Mouse (Mus musculus): Measurements from ENCODE around the gene Cacna1c. TPM values are rescaled to one million over a fixed set of nuclear protein-coding genes. Genes with fewer than 3 reads are reported as not detected.
A peak's percentile ranks its signal among the peaks of the same experiment; 100 is the strongest.

The Cacna1c gene
- total and polyA plus RNA-seq, 2 experiments from 2014 or later = 4.2 to 43.3 TPM

DNA sequence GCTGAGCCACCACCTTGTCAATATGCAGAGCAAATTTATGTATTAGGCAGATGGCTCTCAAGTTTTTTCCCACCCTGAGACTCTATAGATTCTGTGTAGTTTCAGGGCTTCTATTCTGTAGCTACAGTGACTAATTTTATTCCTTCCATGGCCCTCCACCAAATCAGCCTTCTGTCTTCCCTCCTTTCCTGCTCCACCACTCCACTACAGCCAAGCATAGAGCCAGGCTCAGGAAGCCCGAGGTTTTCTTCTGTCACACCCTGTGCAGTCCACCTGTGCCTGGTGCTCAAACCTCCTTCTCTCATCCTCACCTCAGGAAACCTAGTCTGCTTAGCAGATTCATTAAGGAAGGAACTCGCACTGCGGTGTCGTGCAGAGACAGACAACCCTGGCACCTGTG is 51.1 kb downstream of the Cacna1c start:
- Histone ChIP-seq H3K27ac (ENCODE audit: low read depth, low read length) (no peak overlapping the region), H3K27me3 (ENCODE audit: insufficient read depth, low read length) (no peaks in the 10 kb centered on the region), H3K9me3 (ENCODE audit: low read length) (no peaks in the 10 kb centered on the region), H3K9ac (no peak overlapping the region), H3K4me1 (ENCODE audit: insufficient read depth) (no peaks in the 10 kb centered on the region), H3K4me3 (ENCODE audit: low read depth, low read length) (no peak overlapping the region), H3K4me2 (ENCODE audit: low read depth) (no peak overlapping the region), H3K36me3 (ENCODE audit: insufficient read depth) (no peaks in the 10 kb centered on the region)
- ATAC-seq (peak; percentile 64), DNase-seq (peak; percentile 43)
- no peak for TF ChIP-seq CTCF (IDR thresholded peaks at IDR 0.05; ENCODE audit: low read depth)
- WGBS = 59% methylated on average over 4 of the region's 4 CpGs

- no peak overlapping the region for H3K27ac ChIP-seq (ENCODE audit: low read depth, low read length)
- H3K9me3 ChIP-seq (ENCODE audit: low read length) = no peaks in the 10 kb centered on the region
- no peak overlapping the region for H3K4me2 ChIP-seq (ENCODE audit: low read depth)
- ATAC-seq = no peak
- no peak overlapping the region for H3K9ac ChIP-seq
- TF ChIP-seq CTCF (IDR thresholded peaks at IDR 0.05; ENCODE audit: low read depth) = no peak
- DNase-seq = no peak
- H3K27me3 ChIP-seq (ENCODE audit: insufficient read depth, low read length) = no peaks in the 10 kb centered on the region
- no peaks in the 10 kb centered on the region for H3K36me3 ChIP-seq (ENCODE audit: insufficient read depth)
- no peaks in the 10 kb centered on the region for H3K4me1 ChIP-seq (ENCODE audit: insufficient read depth)
- WGBS = 78% methylated on average over 7 of the region's 7 CpGs
- H3K4me3 ChIP-seq (ENCODE audit: low read depth, low read length) = no peak overlapping the region
Observed at GRCm38 (mm10) chr6:119139561-119139960, 56.7 kb downstream of the Cacna1c start.

GRCm38 (mm10) chr6:119137768-119138167 is 58.5 kb downstream of the Cacna1c start:
- DNase-seq (no peak), ATAC-seq (no peak)
- 90% methylated on average over 10 of the region's 10 CpGs for WGBS
- no peaks in the 10 kb centered on the region for H3K27me3 ChIP-seq (ENCODE audit: insufficient read depth, low read length)
- H3K4me1 ChIP-seq (ENCODE audit: insufficient read depth) = no peaks in the 10 kb centered on the region
- no peak overlapping the region for H3K27ac ChIP-seq (ENCODE audit: low read depth, low read length)
- TF ChIP-seq CTCF (IDR thresholded peaks at IDR 0.05; ENCODE audit: low read depth) = no peak
- no peak overlapping the region for H3K4me3 ChIP-seq (ENCODE audit: low read depth, low read length)
- no peak overlapping the region for H3K9ac ChIP-seq
- H3K36me3 ChIP-seq (ENCODE audit: insufficient read depth) = no peaks in the 10 kb centered on the region
- no peak overlapping the region for H3K4me2 ChIP-seq (ENCODE audit: low read depth)
- H3K9me3 ChIP-seq (ENCODE audit: low read length) = no peaks in the 10 kb centered on the region

- Histone ChIP-seq H3K4me1 (ENCODE audit: insufficient read depth) (no peaks in the 10 kb centered on the region), H3K27ac (ENCODE audit: low read depth, low read length) (no peak overlapping the region), H3K36me3 (ENCODE audit: insufficient read depth) (no peaks in the 10 kb centered on the region), H3K4me3 (ENCODE audit: low read depth, low read length) (no peak overlapping the region), H3K4me2 (ENCODE audit: low read depth) (no peak overlapping the region), H3K9ac (no peak overlapping the region), H3K9me3 (ENCODE audit: low read length) (no peaks in the 10 kb centered on the region), H3K27me3 (ENCODE audit: insufficient read depth, low read length) (no peaks in the 10 kb centered on the region)
- 88% methylated on average over 4 of the region's 4 CpGs for WGBS
- DNase-seq = no peak
- peak; percentile 16; the same call in 1 of the 2 replicates for ATAC-seq
- no peak for TF ChIP-seq CTCF (IDR thresholded peaks at IDR 0.05; ENCODE audit: low read depth)
Observed at GRCm38 (mm10) chr6:119132863-119133262, 63.4 kb downstream of the Cacna1c start.

DNA sequence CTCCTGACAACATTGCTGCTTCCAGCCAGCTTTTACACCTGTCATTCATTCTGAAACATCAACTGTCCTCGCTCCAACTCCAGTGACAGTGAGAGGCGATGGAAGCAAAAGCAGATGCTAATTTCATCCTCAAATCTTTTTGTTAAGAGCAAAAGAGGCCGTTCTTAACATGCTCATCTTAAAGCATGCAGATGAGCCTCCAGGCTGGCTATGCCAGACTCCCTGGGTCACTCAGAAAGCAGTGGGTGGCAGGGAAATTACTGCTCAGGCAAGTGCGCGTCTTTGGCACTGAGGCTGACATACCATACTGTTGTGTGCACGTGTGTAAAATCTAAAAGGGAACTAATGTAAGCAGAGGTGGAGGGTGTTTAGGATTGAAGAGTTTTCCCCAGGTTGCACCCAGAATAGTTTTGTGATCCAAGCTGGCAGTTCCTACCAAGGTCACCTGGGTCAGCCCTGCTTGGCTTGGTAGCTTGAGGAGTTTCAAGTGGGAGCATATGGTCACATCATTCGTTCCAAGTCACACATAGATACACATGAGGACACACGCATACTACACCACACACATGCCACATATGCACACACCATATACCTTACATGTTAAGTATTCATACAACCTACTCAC is 64.0 kb downstream of the Cacna1c start:
- 55% methylated on average over 8 of the region's 8 CpGs for WGBS

DNA sequence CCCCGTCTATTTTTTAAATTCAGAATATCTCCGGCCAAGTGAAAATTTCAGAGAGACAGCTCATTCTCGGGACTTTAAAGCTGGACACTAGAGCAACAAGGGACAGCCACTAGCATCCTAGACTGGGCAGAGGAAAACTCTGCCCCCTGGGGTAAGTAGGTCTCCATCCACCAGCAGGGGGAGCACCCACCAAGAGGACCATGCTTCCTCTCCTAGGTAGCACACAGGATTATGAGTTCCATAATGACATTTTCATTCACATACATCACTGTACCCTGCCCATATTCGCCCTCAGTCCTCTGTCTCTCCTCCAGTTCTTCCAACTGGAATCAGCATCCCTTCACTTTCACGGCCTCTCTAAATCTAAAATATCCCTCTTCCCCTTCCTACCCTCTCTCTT is 66.6 kb downstream of the Cacna1c start:
- DNase-seq (no peak), ATAC-seq (no peak)
- no peak overlapping the region for H3K4me2 ChIP-seq (ENCODE audit: low read depth)
- no peaks in the 10 kb centered on the region for H3K27me3 ChIP-seq (ENCODE audit: insufficient read depth, low read length)
- H3K9ac ChIP-seq = no peak overlapping the region
- no peaks in the 10 kb centered on the region for H3K4me1 ChIP-seq (ENCODE audit: insufficient read depth)
- H3K4me3 ChIP-seq (ENCODE audit: low read depth, low read length) = no peak overlapping the region
- peak; percentile 48 for TF ChIP-seq CTCF (IDR thresholded peaks at IDR 0.05; ENCODE audit: low read depth)
- H3K27ac ChIP-seq (ENCODE audit: low read depth, low read length) = no peak overlapping the region
- H3K9me3 ChIP-seq (ENCODE audit: low read length) = no peaks in the 10 kb centered on the region
- 74% methylated on average over 5 of the region's 5 CpGs for WGBS
- H3K36me3 ChIP-seq (ENCODE audit: insufficient read depth) = no peaks in the 10 kb centered on the region

More for the DNA sequence above, 64.0 kb downstream of the Cacna1c start:
- no peak for ATAC-seq
- DNase-seq = no peak
- Histone ChIP-seq H3K4me1 (ENCODE audit: insufficient read depth) (no peaks in the 10 kb centered on the region), H3K27ac (ENCODE audit: low read depth, low read length) (no peak overlapping the region), H3K9me3 (ENCODE audit: low read length) (no peaks in the 10 kb centered on the region), H3K4me3 (ENCODE audit: low read depth, low read length) (no peak overlapping the region), H3K4me2 (ENCODE audit: low read depth) (no peak overlapping the region), H3K9ac (no peak overlapping the region), H3K36me3 (ENCODE audit: insufficient read depth) (no peaks in the 10 kb centered on the region), H3K27me3 (ENCODE audit: insufficient read depth, low read length) (no peaks in the 10 kb centered on the region)
- no peak for TF ChIP-seq CTCF (IDR thresholded peaks at IDR 0.05; ENCODE audit: low read depth)

- Histone ChIP-seq H3K36me3 (ENCODE audit: insufficient read depth) (no peaks in the 10 kb centered on the region), H3K27ac (ENCODE audit: low read depth, low read length) (no peak overlapping the region), H3K27me3 (ENCODE audit: insufficient read depth, low read length) (no peaks in the 10 kb centered on the region), H3K9me3 (ENCODE audit: low read length) (no peaks in the 10 kb centered on the region), H3K4me3 (ENCODE audit: low read depth, low read length) (no peak overlapping the region), H3K4me2 (ENCODE audit: low read depth) (no peak overlapping the region), H3K4me1 (ENCODE audit: insufficient read depth) (no peaks in the 10 kb centered on the region), H3K9ac (no peak overlapping the region)
- 89% methylated on average over 8 of the region's 8 CpGs for WGBS
- DNase-seq = no peak
- no peak for ATAC-seq
- no peak for TF ChIP-seq CTCF (IDR thresholded peaks at IDR 0.05; ENCODE audit: low read depth)
Observed at GRCm38 (mm10) chr6:119128521-119128920, 67.7 kb downstream of the Cacna1c start.

All from forebrain, postnatal 0 days (tissue).